Mouse (Mus musculus): ENCODE measurements around the gene Csnk1g2. TPM values are rescaled to one million over a fixed set of nuclear protein-coding genes. Genes with fewer than 3 reads are reported as not detected.

Gene Csnk1g2
- 306 TPM for polyA plus RNA-seq (2017; shearing (Covaris generic))

GRCm38 (mm10) chr10:80622661-80623456 is at the start of gene Csnk1g2:
Csnk1g2 (plus strand) TSS chr10:80622838.

DNA sequence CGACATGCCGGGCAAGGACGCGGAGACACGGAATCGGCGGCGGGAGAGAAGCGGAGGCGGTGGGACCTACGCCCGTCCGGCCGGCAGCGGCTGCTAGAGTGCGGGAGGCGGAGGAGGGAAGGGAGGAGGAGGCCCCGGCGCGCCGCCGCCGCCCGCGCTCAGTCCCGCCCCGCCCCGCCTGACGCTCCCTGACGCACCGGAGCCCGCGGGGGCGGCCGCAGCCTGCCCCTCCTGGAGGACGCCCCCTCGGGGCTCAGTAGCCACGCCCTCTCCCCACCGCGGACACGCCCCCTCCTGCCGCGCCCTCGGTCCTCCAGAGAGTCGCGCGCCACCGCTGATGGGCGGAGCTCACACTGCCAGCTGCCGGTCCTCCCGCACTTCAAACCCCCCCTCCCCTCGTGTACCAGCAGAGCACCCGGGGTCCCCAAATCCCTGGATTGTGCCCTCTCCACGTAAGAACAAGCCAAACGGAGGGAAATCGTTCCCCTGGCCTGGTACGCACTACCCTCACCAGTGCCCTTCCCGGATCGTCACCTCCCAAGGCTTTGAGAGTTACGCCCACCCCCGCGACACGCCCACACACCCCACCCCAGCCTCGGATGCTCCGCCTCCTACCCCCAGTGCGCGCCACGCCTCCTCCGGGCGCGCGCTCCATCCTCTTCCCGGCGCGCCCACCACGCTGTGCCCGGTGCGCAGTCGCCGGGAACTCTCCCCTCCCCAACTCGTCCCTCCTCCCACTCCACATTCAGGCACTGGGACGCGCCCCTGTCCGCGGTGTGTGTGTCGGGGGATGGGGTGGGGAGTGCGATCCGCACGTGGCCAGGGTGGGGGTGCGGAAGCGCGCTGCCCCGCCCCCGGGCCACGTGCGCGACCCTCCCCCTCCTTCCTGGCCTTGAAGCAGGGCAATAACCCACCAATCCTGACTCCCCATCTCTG is 45.2 kb upstream of the Csnk1g2 start, which contains the start of gene Klf16:
TSS of gene Klf16 (minus strand) at position 127 of the 936 bp plus-strand sequence.

DNA sequence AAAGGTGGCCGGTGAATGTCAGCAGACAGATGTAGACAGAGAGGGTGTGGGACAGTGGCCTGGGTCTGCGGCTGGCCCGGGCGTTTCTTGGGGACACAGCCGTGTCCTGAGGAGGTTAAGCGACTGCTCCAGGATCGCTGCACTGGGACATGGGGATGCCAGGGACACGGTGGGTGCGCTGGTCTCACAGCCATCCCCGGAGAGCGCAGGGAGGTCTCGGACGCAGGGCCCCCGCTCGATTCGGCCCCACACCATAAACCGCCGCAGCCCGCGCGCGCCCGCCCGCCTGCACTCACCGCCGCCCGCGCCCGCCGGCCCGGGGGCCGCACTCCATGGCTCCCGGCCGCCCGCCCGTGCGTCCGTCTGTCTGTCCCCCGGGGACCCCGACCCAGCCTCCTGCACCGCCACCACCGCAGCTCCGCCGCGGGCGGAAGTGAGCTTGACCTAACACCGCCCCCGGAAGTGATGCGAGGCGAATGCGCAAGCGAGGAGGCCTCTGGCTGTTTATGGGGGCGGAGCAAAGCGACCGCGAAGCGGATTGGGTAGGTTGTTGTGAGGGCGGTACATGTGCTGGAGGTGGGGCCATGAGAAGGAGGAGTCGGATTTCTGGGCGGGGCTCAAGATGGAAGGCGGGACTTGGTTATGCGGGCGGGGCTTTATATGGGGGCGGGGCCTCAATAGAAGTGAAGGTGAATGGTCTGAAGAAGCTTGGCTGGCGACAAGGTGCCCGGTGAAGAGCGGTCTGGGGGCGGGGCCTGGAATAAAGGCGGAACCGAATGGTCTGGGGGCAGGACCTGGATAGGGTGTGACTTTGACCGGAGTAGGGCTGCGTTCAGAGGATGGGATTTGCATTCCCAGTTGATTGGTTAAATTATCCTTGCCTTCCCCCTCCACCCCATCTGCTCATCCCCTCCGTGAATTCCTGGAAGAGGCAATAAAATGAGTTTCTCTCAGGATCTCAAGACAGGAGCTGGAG is 32.5 kb upstream of the Csnk1g2 start, which contains the start of gene Abhd17a:
TSS of gene Abhd17a (minus strand) at position 463 of the 976 bp plus-strand sequence.

DNA sequence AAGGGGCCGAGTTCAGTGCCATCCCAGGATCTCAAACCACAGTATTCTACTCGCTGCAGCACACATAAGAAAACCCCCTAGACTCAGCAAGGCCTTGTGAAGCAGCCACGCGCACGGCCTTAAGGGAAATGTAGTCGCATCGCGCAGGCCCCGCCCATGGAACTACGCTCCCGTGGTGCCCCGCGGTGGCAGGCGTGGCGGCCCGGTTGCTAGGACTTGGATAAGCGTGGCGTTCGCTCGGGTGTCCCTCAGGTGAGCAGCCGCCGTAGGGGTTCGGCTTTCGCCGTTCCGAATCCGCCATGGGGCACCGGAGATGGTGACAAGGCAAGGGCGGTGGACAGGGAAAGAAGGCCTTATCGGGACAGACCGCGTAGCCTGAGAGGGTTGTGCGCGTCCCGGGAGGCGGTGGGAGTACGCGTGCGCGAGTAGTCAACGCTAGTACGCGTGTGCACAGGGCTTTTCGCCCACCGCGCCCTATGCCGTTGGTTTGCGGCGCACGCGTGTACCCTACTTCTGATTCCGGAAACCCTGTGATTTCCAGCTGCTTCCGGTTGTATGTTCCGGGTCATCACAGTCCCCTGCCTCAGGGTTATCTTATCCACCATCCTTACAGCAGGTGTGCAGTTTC is 19.8 kb upstream of the Csnk1g2 start, which contains the start of the genes Scamp4 and Adat3:
TSS of gene Scamp4 (plus strand) at position 175 of the 628 bp plus-strand sequence.
TSS of gene Adat3 (plus strand) at position 183 of the 628 bp plus-strand sequence.

GRCm38 (mm10) chr10:80605721-80606120 is 16.9 kb upstream of the Csnk1g2 start, which contains the start of gene Gm49322:
Gm49322 (plus strand) TSS chr10:80606021.

GRCm38 (mm10) chr10:80656863-80657623 is 34.4 kb downstream of the Csnk1g2 start, which contains the start of gene Btbd2:
Btbd2 (minus strand) TSS chr10:80657071.

GRCm38 (mm10) chr10:80677942-80678436 is 55.4 kb downstream of the Csnk1g2 start, which contains the start of gene Mknk2:
Mknk2 (minus strand) TSS chr10:80678112.

Other genes with a start within 250 kb of the Csnk1g2 start
- gene Mex3d, start 235.2 kb upstream of the Csnk1g2 start, polyA plus RNA-seq (2017; shearing (Covaris generic)) = 8.7 TPM
- gene Mbd3, start 223.3 kb upstream of the Csnk1g2 start, polyA plus RNA-seq (2017; shearing (Covaris generic)) = 184 TPM
- 234 TPM for gene Uqcr11, start 216.0 kb upstream of the Csnk1g2 start, polyA plus RNA-seq (2017; shearing (Covaris generic))
- 132 TPM for gene Tcf3, start 189.2 kb upstream of the Csnk1g2 start, polyA plus RNA-seq (2017; shearing (Covaris generic))
- not detected for gene Onecut3, start 128.0 kb upstream of the Csnk1g2 start, polyA plus RNA-seq (2017; shearing (Covaris generic))
- 0.04 TPM for gene Atp8b3, start 83.7 kb upstream of the Csnk1g2 start, polyA plus RNA-seq (2017; shearing (Covaris generic))
- 62.2 TPM for gene Rexo1, start 61.3 kb upstream of the Csnk1g2 start, polyA plus RNA-seq (2017; shearing (Covaris generic))
- 13.2 TPM for gene Klf16, start 45.5 kb upstream of the Csnk1g2 start, polyA plus RNA-seq (2017; shearing (Covaris generic))
- 152 TPM for gene Abhd17a, start 32.5 kb upstream of the Csnk1g2 start, polyA plus RNA-seq (2017; shearing (Covaris generic))
- 115 TPM for gene Scamp4, start 20.0 kb upstream of the Csnk1g2 start, polyA plus RNA-seq (2017; shearing (Covaris generic))
- 5.7 TPM for gene Adat3, start 20.0 kb upstream of the Csnk1g2 start, polyA plus RNA-seq (2017; shearing (Covaris generic))
- gene Gm49322, start 16.8 kb upstream of the Csnk1g2 start, polyA plus RNA-seq (2017; shearing (Covaris generic)) = 9.3 TPM
- 43.9 TPM for gene Btbd2, start 34.2 kb downstream of the Csnk1g2 start, polyA plus RNA-seq (2017; shearing (Covaris generic))
- 212 TPM for gene Mknk2, start 55.3 kb downstream of the Csnk1g2 start, polyA plus RNA-seq (2017; shearing (Covaris generic))
- 325 TPM for gene Mob3a, start 79.1 kb downstream of the Csnk1g2 start, polyA plus RNA-seq (2017; shearing (Covaris generic))
- 156 TPM for gene Izumo4, start 79.3 kb downstream of the Csnk1g2 start, polyA plus RNA-seq (2017; shearing (Covaris generic))
- 71.7 TPM for gene Ap3d1, start 119.4 kb downstream of the Csnk1g2 start, polyA plus RNA-seq (2017; shearing (Covaris generic))
- 17.6 TPM for gene Dot1l, start 132.4 kb downstream of the Csnk1g2 start, polyA plus RNA-seq (2017; shearing (Covaris generic))
- gene Sf3a2, start 175.4 kb downstream of the Csnk1g2 start, polyA plus RNA-seq (2017; shearing (Covaris generic)) = 74.2 TPM
- gene Plekhj1, start 175.8 kb downstream of the Csnk1g2 start, polyA plus RNA-seq (2017; shearing (Covaris generic)) = 275 TPM
- gene Amh, start 182.4 kb downstream of the Csnk1g2 start, polyA plus RNA-seq (2017; shearing (Covaris generic)) = not detected
- not detected for gene Jsrp1, start 190.7 kb downstream of the Csnk1g2 start, polyA plus RNA-seq (2017; shearing (Covaris generic))
- gene Oaz1, start 203.8 kb downstream of the Csnk1g2 start, polyA plus RNA-seq (2017; shearing (Covaris generic)) = 1,936 TPM
- gene Lingo3, start 221.2 kb downstream of the Csnk1g2 start, polyA plus RNA-seq (2017; shearing (Covaris generic)) = not detected
- 181 TPM for gene Lsm7, start 232.4 kb downstream of the Csnk1g2 start, polyA plus RNA-seq (2017; shearing (Covaris generic))
- gene Sppl2b, start 232.4 kb downstream of the Csnk1g2 start, polyA plus RNA-seq (2017; shearing (Covaris generic)) = 28.4 TPM
- gene Tmprss9, start 249.0 kb downstream of the Csnk1g2 start, polyA plus RNA-seq (2017; shearing (Covaris generic)) = 0.08 TPM